Mouse (Mus musculus) common myeloid progenitor, adult 5-6 weeks (primary cell): ENCODE results near the gene Nelfb. TPM values are rescaled to one million over a fixed set of nuclear protein-coding genes. Genes with fewer than 3 reads are reported as not detected.

Experiments
- ATAC-seq: replicated peaks from 2 replicates; pipeline ENCODE4 v1.8.0; 2016; ENCODE audit warnings: low read depth, mild to moderate bottlenecking, moderate TSS enrichment, inconsistent platforms; ENCODE audit not compliant: poor library complexity, severe bottlenecking
- total RNA-seq: library from RNA; stranded (forward); fragments of 200-1000, 187-1606 nt; gene quantifications from 2 replicates; pipeline ENCODE4 v1.2.3, GENCODE M21; 2017

Gene Nelfb
- total RNA-seq, 1 experiment from 2014 or later: 47.4 TPM

GRCm38 (mm10) chr2:25151280-25151956 lies 59.9 kb downstream of the Nelfb start:
- ATAC-seq: no peak

Other genes starting within 250 kb of the Nelfb start
- gene Dph7, start 249.1 kb downstream of the Nelfb start, total RNA-seq: 17.4 and 21.8 TPM in 2 replicates
- 117 and 138 TPM in 2 replicates for gene Mrpl41, start 236.4 kb downstream of the Nelfb start, total RNA-seq
- gene Pnpla7, start 235.5 kb downstream of the Nelfb start, total RNA-seq: 32.3 and 35.7 TPM in 2 replicates
- gene Nsmf, start 157.1 kb downstream of the Nelfb start, total RNA-seq: 9.6 and 15.2 TPM in 2 replicates
- gene Entpd8, start 131.2 kb downstream of the Nelfb start, total RNA-seq: not detected in 2 replicates
- 0.09 TPM in 1 of 2 replicates, not detected in the other for gene Noxa1, start 116.3 kb downstream of the Nelfb start, total RNA-seq
- gene Nrarp, start 30.7 kb downstream of the Nelfb start, total RNA-seq: 0.39 and 2.2 TPM in 2 replicates
- 15.7 and 18.1 TPM in 2 replicates for gene Tor4a, start 14.6 kb downstream of the Nelfb start, total RNA-seq
- not detected in 2 replicates for gene Stpg3, start 3.1 kb upstream of the Nelfb start, total RNA-seq
- gene Fam166a, start 7.3 kb upstream of the Nelfb start, total RNA-seq: not detected in 2 replicates
- 486 and 513 TPM in 2 replicates for gene Tubb4b, start 13.2 kb upstream of the Nelfb start, total RNA-seq
- gene Slc34a3, start 22.9 kb upstream of the Nelfb start, total RNA-seq: not detected in 2 replicates
- gene Rnf224, start 25.3 kb upstream of the Nelfb start, total RNA-seq: not detected in 2 replicates
- 0.37 and 0.82 TPM in 2 replicates for gene Rnf208, start 30.8 kb upstream of the Nelfb start, total RNA-seq
- gene Cysrt1, start 31.0 kb upstream of the Nelfb start, total RNA-seq: not detected in 2 replicates
- 0.50 and 0.87 TPM in 2 replicates for gene AL732309.1, start 35.4 kb upstream of the Nelfb start, total RNA-seq
- gene Tmem203, start 44.0 kb upstream of the Nelfb start, total RNA-seq: 11.3 and 13.0 TPM in 2 replicates
- gene Tprn, start 51.1 kb upstream of the Nelfb start, total RNA-seq: 12.4 and 17.0 TPM in 2 replicates
- gene Ssna1, start 60.9 kb upstream of the Nelfb start, total RNA-seq: 65.1 and 73.3 TPM in 2 replicates
- 35.1 and 53.1 TPM in 2 replicates for gene Anapc2, start 61.0 kb upstream of the Nelfb start, total RNA-seq
- gene Tmem210, start 76.7 kb upstream of the Nelfb start, total RNA-seq: not detected in 2 replicates
- not detected in 2 replicates for gene Lrrc26, start 78.4 kb upstream of the Nelfb start, total RNA-seq
- gene Grin1, start 107.7 kb upstream of the Nelfb start, total RNA-seq: not detected in 2 replicates
- 40.8 and 41.3 TPM in 2 replicates for gene Man1b1, start 120.8 kb upstream of the Nelfb start, total RNA-seq
- 13.3 and 19.2 TPM in 2 replicates for gene Dpp7, start 144.9 kb upstream of the Nelfb start, total RNA-seq
- 8.5 and 8.9 TPM in 2 replicates for gene Uap1l1, start 154.2 kb upstream of the Nelfb start, total RNA-seq
- gene Sapcd2, start 160.8 kb upstream of the Nelfb start, total RNA-seq: 15.1 and 17.4 TPM in 2 replicates
- not detected in 2 replicates for gene Entpd2, start 184.4 kb upstream of the Nelfb start, total RNA-seq
- 0.64 TPM in 1 of 2 replicates, not detected in the other for gene Npdc1, start 187.9 kb upstream of the Nelfb start, total RNA-seq
- 23.5 and 27.8 TPM in 2 replicates for gene Fut7, start 211.8 kb upstream of the Nelfb start, total RNA-seq
- 31.5 and 49.9 TPM in 2 replicates for gene Abca2, start 217.2 kb upstream of the Nelfb start, total RNA-seq
- gene Clic3, start 245.3 kb upstream of the Nelfb start, total RNA-seq: not detected in 2 replicates
- gene Paxx, start 249.6 kb upstream of the Nelfb start, total RNA-seq: 19.8 and 29.1 TPM in 2 replicates